Mouse (Mus musculus) thymus, adult 2 months (tissue): ENCODE data around the gene Polr1d. TPM values are rescaled to one million over a fixed set of nuclear protein-coding genes. Genes with fewer than 3 reads are reported as not detected.

Source experiments
- DNase-seq: peaks from one replicate; pipeline ENCODE4 v3.0.0; 2021
- H3K27ac ChIP-seq: fragments of 200-500 bp; 2 replicates; pipeline ENCODE4 v1.5.1; 2012; ENCODE audit warnings: low read length, control low read depth; ENCODE audit not compliant: control insufficient read depth, insufficient read depth
- H3K27me3 ChIP-seq: fragments of 200-500 bp; 2 replicates; pipeline ENCODE4 v1.6.1; 2012; ENCODE audit warnings: mild to moderate bottlenecking, low read length, moderate library complexity, mixed read lengths; ENCODE audit not compliant: control insufficient read depth, insufficient read depth
- H3K36me3 ChIP-seq: fragments of 200-500 bp; 2 replicates; pipeline ENCODE4 v1.6.1; 2012; ENCODE audit warnings: mild to moderate bottlenecking, low read length, moderate library complexity; ENCODE audit not compliant: control insufficient read depth, insufficient read depth
- H3K4me1 ChIP-seq: fragments of 200-500 bp; replicated peaks from 2 replicates; pipeline ENCODE4 v1.6.1; 2012; ENCODE audit warnings: low read length; ENCODE audit not compliant: control insufficient read depth, insufficient read depth
- H3K4me3 ChIP-seq: fragments of 200-500 bp; 2 replicates; pipeline ENCODE4 v1.5.1; 2012; ENCODE audit warnings: mild to moderate bottlenecking, low read length, control low read depth, moderate library complexity; ENCODE audit not compliant: control insufficient read depth, insufficient read depth
- CTCF ChIP-seq: fragments of 200-500 bp; IDR thresholded peaks from 2 replicates; pipeline ENCODE4 v1.5.1; 2012; ENCODE audit warnings: mild to moderate bottlenecking, control low read depth, low read length, moderate library complexity, borderline replicate concordance; ENCODE audit not compliant: control insufficient read depth, poor library complexity, insufficient read depth; ENCODE audit errors: extremely low read depth
- POLR2A ChIP-seq: fragments of 200-500 bp; IDR thresholded peaks from 2 replicates; pipeline ENCODE4 v1.6.1; 2012; ENCODE audit warnings: mild to moderate bottlenecking, low read length, control low read depth, moderate library complexity; ENCODE audit not compliant: control insufficient read depth, poor library complexity, insufficient read depth; ENCODE audit errors: extremely low read depth
- WGBS: fragments of 180-500 bp; shearing (Covaris S2); methylation state at CpG from one replicate; pipeline ENCODE4 v1.1.7; 2018; 5-methylcytosine and 5-hydroxymethylcytosine counted together
- polyA plus RNA-seq: library from polyadenylated mRNA; depleted of rRNA; stranded (reverse); fragments of >200 nt; gene quantifications from 2 replicates; pipeline ENCODE4 v1.2.3, GENCODE M21; 2012; rRNA removed

The Polr1d gene
- polyA plus RNA-seq: 51.7 and 55.1 TPM in 2 replicates

- TF ChIP-seq CTCF: no peak
- no peak for TF ChIP-seq POLR2A
- Histone ChIP-seq H3K36me3 (no peaks in the 10 kb centered on the region; the same call in 1 of the 2 replicates), H3K27ac (peak within 1 kb of the TSS; percentile 79), H3K4me1 (peaks cover 10% of the 10 kb centered on the region), H3K4me3 (peak within 1 kb of the TSS; percentile 93), H3K27me3 (no peaks in the 10 kb centered on the region)
- DNase-seq: no peak
- under 1% methylated on average over 17 of the region's 17 CpGs for WGBS
Measured at GRCm38 (mm10) chr5:147076799-147077165, at the start of gene Polr1d. Gene Polr1d, plus strand, starts transcription at chr5:147077050.

GRCm38 (mm10) chr5:147031281-147031680 is 45.6 kb upstream of the Polr1d start:
- Histone ChIP-seq H3K36me3 (peaks cover 12% of the 10 kb centered on the region), H3K27ac (no peak overlapping the region)

GRCm38 (mm10) chr5:147033155-147033554 is 43.7 kb upstream of the Polr1d start:
- no peak overlapping the region for H3K4me3 ChIP-seq
- no peak for DNase-seq
- TF ChIP-seq CTCF (no peak), POLR2A (no peak)
- peaks cover 12% of the 10 kb centered on the region for H3K36me3 ChIP-seq
- H3K27ac ChIP-seq: no peak overlapping the region
- WGBS: 82% methylated on average over 13 of the region's 13 CpGs
- H3K4me1 ChIP-seq: no peaks in the 10 kb centered on the region
- H3K27me3 ChIP-seq: no peaks in the 10 kb centered on the region

More at GRCm38 (mm10) chr5:147031281-147031680, 45.6 kb upstream of the Polr1d start:
- no peak for DNase-seq
- Histone ChIP-seq H3K4me3 (no peak overlapping the region), H3K27me3 (no peaks in the 10 kb centered on the region), H3K4me1 (no peaks in the 10 kb centered on the region)
- WGBS: 92% methylated on average over 14 of the region's 14 CpGs
- TF ChIP-seq CTCF (no peak), POLR2A (no peak)

- DNase-seq: no peak
- H3K4me3 ChIP-seq: no peak overlapping the region
- no peak for TF ChIP-seq POLR2A
- no peak for TF ChIP-seq CTCF
- WGBS: 93% methylated on average over 12 of the region's 12 CpGs
- H3K36me3 ChIP-seq: peaks cover 1% of the 10 kb centered on the region; the same call in 1 of the 2 replicates
- no peak overlapping the region for H3K27ac ChIP-seq
- H3K27me3 ChIP-seq: no peaks in the 10 kb centered on the region
- H3K4me1 ChIP-seq: no peaks in the 10 kb centered on the region
Measured at GRCm38 (mm10) chr5:147034283-147034682, 42.6 kb upstream of the Polr1d start.

- no peak overlapping the region for H3K27ac ChIP-seq
- H3K27me3 ChIP-seq: no peaks in the 10 kb centered on the region
- no peak overlapping the region for H3K4me3 ChIP-seq
- peaks cover 2% of the 10 kb centered on the region; the same call in 1 of the 2 replicates for H3K36me3 ChIP-seq
- H3K4me1 ChIP-seq: no peaks in the 10 kb centered on the region
- WGBS: 92% methylated on average over 6 of the region's 6 CpGs
- no peak for DNase-seq
- TF ChIP-seq CTCF (no peak), POLR2A (no peak)
Measured at GRCm38 (mm10) chr5:147035301-147035700, 41.5 kb upstream of the Polr1d start.

- 94% methylated on average over 10 of the region's 10 CpGs for WGBS
- no peak for TF ChIP-seq CTCF
- no peak for TF ChIP-seq POLR2A
- H3K27ac ChIP-seq: no peak overlapping the region
- H3K4me1 ChIP-seq: no peaks in the 10 kb centered on the region
- no peak overlapping the region for H3K4me3 ChIP-seq
- H3K36me3 ChIP-seq: peaks cover 9% of the 10 kb centered on the region
- no peak for DNase-seq
- H3K27me3 ChIP-seq: no peaks in the 10 kb centered on the region
Measured at GRCm38 (mm10) chr5:147036028-147036427, 40.8 kb upstream of the Polr1d start.

GRCm38 (mm10) chr5:147036661-147037060 is 40.2 kb upstream of the Polr1d start:
- Histone ChIP-seq H3K4me3 (no peak overlapping the region), H3K27me3 (no peaks in the 10 kb centered on the region), H3K27ac (no peak overlapping the region), H3K36me3 (peaks cover 13% of the 10 kb centered on the region), H3K4me1 (no peaks in the 10 kb centered on the region)
- TF ChIP-seq CTCF (no peak), POLR2A (no peak)
- DNase-seq: no peak
- over 99% methylated on average over 5 of the region's 5 CpGs for WGBS
